Mouse (Mus musculus) Patski (cell line): ENCODE measurements around the gene Gucy2d. TPM values are rescaled to one million over a fixed set of nuclear protein-coding genes. Genes with fewer than 3 reads are reported as not detected.
A peak's percentile ranks its signal among the peaks of the same experiment; 100 is the strongest.

ENCODE experiments used
- ATAC-seq: fragments of 100-300 bp; one replicate; pipeline ENCODE4 v1.8.0; 2021
- CTCF ChIA-PET: fragments of 350-600 bp; sonication (Branson Sonifier 250); formaldehyde crosslinking; loops from one replicate; lab custom pipeline; 2022; ENCODE audit warnings: inconsistent platforms; lab: Charles Lee
- POLR2A ChIA-PET: fragments of 350-600 bp; sonication (Branson Sonifier 250); formaldehyde crosslinking; loops from one replicate; lab custom pipeline; 2022; ENCODE audit warnings: antibody characterized with exemption, inconsistent platforms; lab: Charles Lee
- DNase-seq: peaks from one replicate; pipeline ENCODE4 v3.0.0-alpha.2; 2011; ENCODE audit warnings: low read depth, low spot score
- H3K27me3 ChIP-seq: fragments of 371-371 bp; one replicate; pipeline ENCODE4 v1.5.1; 2021
- CTCF ChIP-seq: fragments of 100-300 bp; IDR thresholded peaks from one replicate; pipeline ENCODE4 v1.5.1; 2021
- in situ Hi-C: fragments of 300-500 bp; cut with MboI; formaldehyde crosslinking; loops from 3 replicates; pipeline ENCODE4 v1.11.1; 2018; ENCODE audit warnings: low pct_unique_long_range_greater_than_20kb, mixed read lengths
- polyA plus RNA-seq: library from polyadenylated mRNA; unstranded; gene quantifications from one replicate; pipeline ENCODE4 v1.2.3, GENCODE M21; 2021

Gene Gucy2d
- polyA plus RNA-seq, 1 experiment from 2014 or later, result not detected

DNA sequence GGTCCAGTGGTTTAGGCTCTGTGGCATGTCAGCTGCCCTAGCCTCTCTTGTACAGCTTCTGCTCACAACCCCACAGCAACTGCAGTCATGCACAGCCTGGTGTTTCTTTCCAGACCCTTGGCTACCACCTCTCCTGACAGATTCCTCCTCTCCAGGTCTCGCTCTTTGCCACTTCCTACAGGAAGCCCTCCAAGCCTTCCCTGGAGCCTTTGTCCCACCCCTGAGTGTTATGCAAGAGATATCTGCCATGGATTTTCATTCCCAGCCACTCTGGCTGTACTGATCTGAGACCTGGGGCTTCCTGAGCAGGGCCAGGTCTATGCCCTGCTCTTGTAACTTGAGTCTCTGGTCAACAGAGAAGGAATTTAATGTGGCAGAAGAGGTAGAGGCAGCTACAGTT lies 40.3 kb downstream of the Gucy2d start:
- in situ Hi-C loops, result loop anchor here (5.0 to 10.0 kb wide), 3 partner anchors 102 to 214 kb away; no protein-coding TSS in a partner anchor
- no peak for TF ChIP-seq CTCF
- ChIA-PET POLR2A (interaction anchor here (1.7 kb wide), 1 partner anchor 107 kb away, joined by 4 read pairs; no protein-coding TSS in a partner anchor), CTCF (interaction anchor here (0.7 to 5.0 kb wide), 11 partner anchors 16 to 128 kb away, joined by 3 to 37 read pairs (median 4); no protein-coding TSS in a partner anchor)
- ATAC-seq, result no peak
- H3K27me3 ChIP-seq, result peaks cover 21% of the 10 kb centered on the region
- DNase-seq, result no peak

GRCm38 (mm10) chr7:98481066-98481734 lies 41.0 kb downstream of the Gucy2d start:
- peaks cover 15% of the 10 kb centered on the region for H3K27me3 ChIP-seq
- DNase-seq (peak; percentile 95), ATAC-seq (peak; percentile 93)
- TF ChIP-seq CTCF, result no peak
- in situ Hi-C loops, result loop anchor here (5.0 to 10.0 kb wide), 3 partner anchors 101 to 214 kb away; no protein-coding TSS in a partner anchor
- CTCF ChIA-PET, result interaction anchor here (0.7 to 5.0 kb wide), 15 partner anchors 15 to 356 kb away, joined by 3 to 37 read pairs (median 3); no protein-coding TSS in a partner anchor
- POLR2A ChIA-PET, result interaction anchor here (1.6 to 1.7 kb wide), 2 partner anchors 105 to 106 kb away, joined by 3 to 4 read pairs; no protein-coding TSS in a partner anchor

- no peak for TF ChIP-seq CTCF
- ChIA-PET POLR2A (interaction anchor here (1.6 kb wide), 1 partner anchor 104 kb away, joined by 3 read pairs; no protein-coding TSS in a partner anchor), CTCF (interaction anchor here (0.6 to 5.0 kb wide), 11 partner anchors 15 to 355 kb away, joined by 3 to 37 read pairs (median 3); no protein-coding TSS in a partner anchor)
- ATAC-seq (no peak), DNase-seq (no peak)
- peaks cover 11% of the 10 kb centered on the region for H3K27me3 ChIP-seq
- in situ Hi-C loops, result loop anchor here (5.0 to 10.0 kb wide), 3 partner anchors 100 to 213 kb away; no protein-coding TSS in a partner anchor
These were observed 41.6 kb downstream of the Gucy2d start for GRCm38 (mm10) chr7:98481861-98482260.

DNA sequence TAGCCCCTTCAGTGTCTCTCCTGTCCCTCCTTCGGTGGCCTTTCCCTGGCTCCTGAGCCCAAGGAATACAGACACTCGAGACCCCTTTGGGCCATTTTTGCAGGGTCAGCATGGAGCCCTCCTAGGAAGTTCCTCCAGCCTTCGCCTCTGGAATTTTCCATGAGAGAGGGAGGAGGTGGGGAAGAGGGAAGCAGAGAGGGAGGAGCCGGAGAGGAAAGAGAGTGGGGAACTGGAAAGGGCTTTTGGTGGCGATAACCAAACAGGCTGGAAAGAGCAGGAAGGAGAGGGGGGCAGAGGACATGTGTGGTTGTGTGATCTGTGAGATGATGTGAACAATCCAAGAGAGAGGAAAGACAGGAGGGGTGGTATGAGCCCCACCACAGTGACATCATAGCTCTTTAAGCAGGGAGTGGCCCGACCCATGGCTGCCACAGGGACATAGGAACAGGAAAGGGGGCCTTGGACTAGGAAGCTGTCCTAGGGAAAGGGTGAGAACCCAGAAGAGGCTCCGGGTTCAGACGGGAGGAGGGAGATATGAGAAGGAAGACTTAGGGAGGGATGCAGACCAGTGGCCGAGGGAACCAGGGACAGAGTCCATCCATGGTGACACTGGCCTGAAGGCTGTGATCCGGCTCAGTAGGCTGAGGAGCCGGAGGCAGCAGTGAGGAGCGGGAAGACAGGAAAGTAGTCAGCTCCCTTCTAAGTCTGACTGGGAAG lies 42.5 kb downstream of the Gucy2d start:
- in situ Hi-C loops, result loop anchor here (5.0 to 10.0 kb wide), 3 partner anchors 100 to 212 kb away; no protein-coding TSS in a partner anchor
- ATAC-seq (no peak), DNase-seq (no peak)

DNA sequence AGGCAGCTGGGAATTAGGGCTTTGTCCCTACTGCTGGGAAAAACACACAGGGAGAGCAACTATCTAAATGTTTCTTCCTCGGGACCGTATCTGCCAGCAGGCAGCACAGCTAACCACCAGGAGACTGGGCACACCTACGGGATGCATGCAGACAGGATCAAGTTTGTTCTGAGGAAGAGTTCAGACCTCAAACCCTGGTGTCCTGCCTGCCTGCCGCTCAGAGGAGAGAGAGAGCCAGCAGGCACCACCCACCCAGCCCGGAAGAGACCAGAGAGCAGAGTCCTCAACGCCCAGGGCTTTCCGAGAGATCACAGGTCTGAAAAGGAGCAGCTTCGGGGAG lies 43.0 kb downstream of the Gucy2d start:
- in situ Hi-C loops, result loop anchor here (5.0 to 10.0 kb wide), 3 partner anchors 99 to 212 kb away; no protein-coding TSS in a partner anchor
- no peak for DNase-seq
- ChIA-PET POLR2A (interaction anchor here (1.3 kb wide), 1 partner anchor 96 kb away, joined by 4 read pairs; no protein-coding TSS in a partner anchor), CTCF (interaction anchor here (1.3 to 5.0 kb wide), 3 partner anchors 39 to 126 kb away, joined by 3 to 37 read pairs (median 7); no protein-coding TSS in a partner anchor)
- peaks cover 8% of the 10 kb centered on the region for H3K27me3 ChIP-seq
- no peak for ATAC-seq
- TF ChIP-seq CTCF, result no peak

More for the DNA sequence above, 42.5 kb downstream of the Gucy2d start:
- H3K27me3 ChIP-seq, result peaks cover 8% of the 10 kb centered on the region
- no peak for TF ChIP-seq CTCF
- ChIA-PET POLR2A (interaction anchor here (1.3 to 1.6 kb wide), 2 partner anchors 97 to 103 kb away, joined by 3 to 4 read pairs; no protein-coding TSS in a partner anchor), CTCF (interaction anchor here (1.3 to 5.0 kb wide), 3 partner anchors 40 to 126 kb away, joined by 3 to 37 read pairs (median 7); no protein-coding TSS in a partner anchor)

GRCm38 (mm10) chr7:98484878-98485277 lies 44.7 kb downstream of the Gucy2d start:
- no peak for TF ChIP-seq CTCF
- H3K27me3 ChIP-seq, result no peaks in the 10 kb centered on the region
- in situ Hi-C loops, result loop anchor here (5.0 to 10.0 kb wide), 4 partner anchors 52 to 210 kb away; no protein-coding TSS in a partner anchor
- ChIA-PET POLR2A (interaction anchor here (0.7 to 1.2 kb wide), 3 partner anchors 37 to 127 kb away, joined by 3 to 4 read pairs (median 4); no protein-coding TSS in a partner anchor), CTCF (interaction anchor here (0.8 kb wide), 1 partner anchor 30 kb away, joined by 3 read pairs; no protein-coding TSS in a partner anchor)
- ATAC-seq (no peak), DNase-seq (no peak)

GRCm38 (mm10) chr7:98485508-98485907 lies 45.3 kb downstream of the Gucy2d start:
- no peaks in the 10 kb centered on the region for H3K27me3 ChIP-seq
- DNase-seq (no peak), ATAC-seq (no peak)
- POLR2A ChIA-PET, result interaction anchor here (0.7 to 1.2 kb wide), 3 partner anchors 37 to 126 kb away, joined by 3 to 4 read pairs (median 4); no protein-coding TSS in a partner anchor
- in situ Hi-C loops, result loop anchor here (5.0 to 10.0 kb wide), 2 partner anchors 52 to 209 kb away; no protein-coding TSS in a partner anchor
- CTCF ChIA-PET, result interaction anchor here (0.8 to 1.0 kb wide), 2 partner anchors 29 to 50 kb away, joined by 3 read pairs; no protein-coding TSS in a partner anchor
- no peak for TF ChIP-seq CTCF

DNA sequence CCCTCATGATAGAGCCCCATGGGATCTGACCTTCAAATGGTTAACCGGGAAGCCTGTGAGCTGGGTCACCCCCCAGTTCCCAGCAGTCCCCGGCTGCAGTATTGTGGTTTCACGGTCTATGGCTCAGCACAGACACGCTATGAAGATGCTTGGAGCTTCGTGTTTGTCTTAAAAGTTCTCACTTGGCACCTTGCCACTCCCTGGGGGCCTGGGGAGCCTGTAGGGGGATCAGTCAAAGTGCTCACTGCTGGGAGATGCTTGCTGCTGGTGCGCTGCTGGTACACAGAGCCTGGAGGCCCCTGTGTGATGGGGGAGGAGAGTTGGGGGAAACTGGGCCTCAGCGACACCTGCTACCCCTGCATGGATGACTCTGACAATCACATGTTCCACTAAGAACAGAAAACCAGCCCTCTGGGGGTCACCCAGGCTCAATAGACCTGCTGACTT lies 46.3 kb downstream of the Gucy2d start:
- ChIA-PET CTCF (interaction anchor here (0.7 to 1.0 kb wide), 2 partner anchors 38 to 49 kb away, joined by 3 read pairs; no protein-coding TSS in a partner anchor), POLR2A (no interaction called here)
- in situ Hi-C loops, result loop anchor here (5.0 to 10.0 kb wide), 2 partner anchors 51 to 208 kb away; no protein-coding TSS in a partner anchor
- DNase-seq (peak; percentile 99), ATAC-seq (peak; percentile 61)
- no peaks in the 10 kb centered on the region for H3K27me3 ChIP-seq
- TF ChIP-seq CTCF, result no peak
